Comparison of ENCODE assay signal across 8 mouse cellular contexts in the genomic region with DNA sequence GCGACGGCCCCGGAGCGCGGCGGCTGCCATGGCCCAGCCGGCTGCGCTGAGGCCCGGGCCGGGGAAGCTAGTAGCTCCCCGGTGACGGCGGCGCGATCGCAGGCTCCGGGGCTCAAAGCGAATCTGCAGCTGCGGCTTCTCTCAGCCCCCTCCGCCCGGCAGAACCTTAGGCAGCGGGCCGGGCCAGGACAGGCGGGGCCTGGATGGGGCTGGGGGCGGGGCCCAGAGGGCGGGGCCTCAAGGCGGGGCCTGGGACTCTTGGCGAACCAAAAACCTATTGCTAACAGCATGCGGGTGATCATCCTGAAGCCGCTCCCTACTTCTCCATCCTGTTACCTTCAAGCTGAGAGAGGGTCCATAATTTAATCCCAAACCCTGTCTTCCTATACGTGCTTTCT. TPM values are rescaled to one million over a fixed set of nuclear protein-coding genes. Genes with fewer than 3 reads are reported as not detected.
A peak's percentile ranks its signal among the peaks of the same experiment; 100 is the strongest.
DNase-seq lines count a peak whose midpoint lies in the region; ATAC-seq and TF ChIP-seq lines count a peak whose summit lies in the region.

Gene Cep85l, minus strand, starts transcription at position 239 of the 398 bp plus-strand sequence.

- H3K4me3 ChIP-seq in hindbrain, embryonic 11.5 days (ENCODE audit: low read depth, low read length): peak within 1 kb of the TSS; percentile 97
- peak within 1 kb of the TSS; percentile 98 for H3K4me3 ChIP-seq in lung, postnatal 0 days (ENCODE audit: low read depth, low read length)

- H3K27ac ChIP-seq in hindbrain, embryonic 11.5 days (ENCODE audit: low read depth, low read length): peak within 1 kb of the TSS; percentile 96
- peak within 1 kb of the TSS; percentile 99 for H3K27ac ChIP-seq in lung, postnatal 0 days (ENCODE audit: low read length)

- CTCF ChIA-PET in Patski (lab: Charles Lee): interaction anchor here (1.1 to 1.7 kb wide), 4 partner anchors 15 to 137 kb away, joined by 3 to 5 read pairs (median 3); no protein-coding TSS in a partner anchor

- in situ Hi-C loops in Patski (cut with MboI; ENCODE audit: low pct_unique_long_range_greater_than_20kb): no loop called here

- no peak for TF ChIP-seq CTCF in Patski (IDR thresholded peaks at IDR 0.05)
- TF ChIP-seq CTCF in lung, postnatal 0 days (IDR thresholded peaks at IDR 0.05): no peak

- H3K9ac ChIP-seq in hindbrain, embryonic 11.5 days (ENCODE audit: low read depth, low read length): peak within 1 kb of the TSS; percentile 97
- peak within 1 kb of the TSS; percentile 98 for H3K9ac ChIP-seq in lung, postnatal 0 days (replicated peaks; ENCODE audit: low read depth)

- peak; percentile 99 for ATAC-seq in Patski
- peak; percentile 98 for ATAC-seq in hindbrain, embryonic 11.5 days (ENCODE audit: low FRiP score)
- ATAC-seq in lung, postnatal 0 days: peak; percentile 99

- peak within 1 kb of the TSS; percentile 66 for H3K4me2 ChIP-seq in hindbrain, embryonic 11.5 days (replicated peaks; ENCODE audit: low read depth, low read length)
- peak within 1 kb of the TSS; percentile 67 for H3K4me2 ChIP-seq in lung, postnatal 0 days (replicated peaks; ENCODE audit: low read depth, low read length)

- no peaks in the 10 kb centered on the region for H3K9me3 ChIP-seq in hindbrain, embryonic 11.5 days (ENCODE audit: control insufficient read depth, low read length)
- no peaks in the 10 kb centered on the region for H3K9me3 ChIP-seq in lung, postnatal 0 days (ENCODE audit: low read length)

- H3K36me3 ChIP-seq in hindbrain, embryonic 11.5 days (ENCODE audit: control insufficient read depth, insufficient read depth, low read length): no peaks in the 10 kb centered on the region
- no peaks in the 10 kb centered on the region for H3K36me3 ChIP-seq in lung, postnatal 0 days (ENCODE audit: insufficient read depth, low read length)

- WGBS in hindbrain, embryonic 11.5 days: 0% methylated on average over 19 of the region's 31 CpGs
- 0% methylated on average over 13 of the region's 31 CpGs for WGBS in lung, postnatal 0 days

- TF ChIP-seq EP300 in lung, postnatal 0 days (IDR thresholded peaks at IDR 0.05): peak; percentile 7; the same call in 1 of the 2 replicates

- no peaks in the 10 kb centered on the region for H3K27me3 ChIP-seq in Patski
- H3K27me3 ChIP-seq in hindbrain, embryonic 11.5 days (ENCODE audit: control insufficient read depth, insufficient read depth, low read length): no peaks in the 10 kb centered on the region
- no peaks in the 10 kb centered on the region for H3K27me3 ChIP-seq in lung, postnatal 0 days (replicated peaks; ENCODE audit: insufficient read depth, low read length)

- POLR2A ChIA-PET in Patski (lab: Charles Lee): no interaction called here

- no peaks in the 10 kb centered on the region; the same call in 1 of the 2 replicates for H3K4me1 ChIP-seq in hindbrain, embryonic 11.5 days (replicated peaks; ENCODE audit: control insufficient read depth, insufficient read depth, low read length)
- no peaks in the 10 kb centered on the region for H3K4me1 ChIP-seq in lung, postnatal 0 days (ENCODE audit: insufficient read depth, low read depth, low read length)

- peak; percentile 38 for DNase-seq in Patski (ENCODE audit: low read depth, low spot score)
- DNase-seq in cerebellum, adult 9-11 months: peak; percentile 91
- DNase-seq in frontal cortex, adult 2 months (ENCODE audit: extremely low spot score in 1 of 2, low spot score in 1 of 2): peak; percentile 68 to 88
- peak; percentile 93 for DNase-seq in hindbrain, embryonic 11.5 days (ENCODE audit: low spot score)
- peak; percentile 87 to 92 for DNase-seq in layer of hippocampus, postnatal 10 days (ENCODE audit: low spot score in 2 of 2)
- peak; percentile 95 for DNase-seq in lung, postnatal 0 days (ENCODE audit: low spot score)
- peak; percentile 78 for DNase-seq in ovary, postnatal 10 days (ENCODE audit: low spot score)
- peak; percentile 75 to 81 for DNase-seq in thymus, postnatal 10 days (ENCODE audit: low spot score in 2 of 2)

RNA-seq across cellular contexts. Expression of gene Cep85l, which starts in this region (rescaled TPM):
- 3.3 TPM for polyA plus RNA-seq in Patski (2021)
- 7.7 and 8.1 TPM in 2 replicates for polyA plus RNA-seq in frontal cortex, adult 2 months (2012; rRNA removed)
- 5.8 and 13.0 TPM in 2 replicates for polyA plus RNA-seq in hindbrain, embryonic 11.5 days (2014; fragmentation: Nextera tagmentation; extraction: Ambion mirVana)
- 10 to 100 TPM; 20.9 to 21.4 TPM for total RNA-seq in layer of hippocampus, postnatal 10 days (2021)
- polyA plus RNA-seq in lung, postnatal 0 days (2015; fragmentation: Nextera tagmentation; extraction: Ambion mirVana): 10.8 and 11.0 TPM in 2 replicates

Comparison
In these comparisons a context has a peak if more than half of its experiments do, and no peak if none do; other contexts are left out.
1. Peak in every context shown above with its lines: DNase-seq, ATAC-seq, H3K4me3 ChIP-seq and H3K27ac ChIP-seq.
2. DNase-seq: peak in every context shown above with its lines; median percentile 95 in lung, postnatal 0 days; 93 in hindbrain, embryonic 11.5 days; 91 in cerebellum, adult 9-11 months; 90 in layer of hippocampus, postnatal 10 days; 78 in frontal cortex, adult 2 months; 78 in ovary, postnatal 10 days; 78 in thymus, postnatal 10 days; 38 in Patski.